Mouse (Mus musculus): ENCODE measurements around the gene Chd6. TPM values are rescaled to one million over a fixed set of nuclear protein-coding genes. Genes with fewer than 3 reads are reported as not detected.

Chd6 gene
- polyA plus RNA-seq, 1 experiment from 2014 or later: 45.2 TPM

DNA sequence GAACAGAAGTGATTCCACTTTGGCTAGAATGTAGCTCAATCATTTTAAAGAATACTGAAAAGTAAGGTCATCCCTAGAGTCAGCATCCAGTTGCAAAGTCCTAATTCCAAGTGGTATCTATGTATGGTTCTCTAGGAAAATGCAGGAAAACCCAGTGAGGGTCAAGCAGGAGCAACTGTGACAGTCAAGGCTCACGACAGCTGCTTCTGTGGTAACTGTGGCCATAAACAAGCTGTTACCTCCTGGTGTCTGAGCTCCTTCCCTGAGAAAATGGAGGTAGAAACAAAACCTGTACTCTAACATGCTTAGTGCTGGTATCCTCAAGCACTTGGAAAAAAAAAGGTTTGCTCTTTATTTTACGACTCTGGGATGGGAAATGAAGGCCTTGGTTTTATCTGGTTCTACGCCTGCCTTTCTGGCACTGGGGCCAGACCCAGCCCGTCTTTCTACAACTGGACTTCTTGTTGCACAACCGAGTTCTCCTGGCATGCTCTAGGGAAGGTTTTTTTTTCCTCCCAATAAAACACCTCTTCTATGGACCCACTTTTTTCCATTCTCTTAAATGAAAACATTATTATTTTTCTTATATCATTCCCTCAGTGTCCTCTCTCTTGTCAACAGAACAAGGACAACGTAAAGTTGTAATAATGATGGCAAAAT lies 18.0 kb downstream of the Chd6 start:
- Histone ChIP-seq H3K4me3 (ENCODE audit: low read depth, low read length) (no peak overlapping the region), H3K36me3 (ENCODE audit: control insufficient read depth, insufficient read depth, low read length) (no peaks in the 10 kb centered on the region), H3K9ac (ENCODE audit: low read length) (no peak overlapping the region), H3K4me2 (ENCODE audit: low read depth, low read length, severe bottlenecking) (no peak overlapping the region), H3K27ac (ENCODE audit: low read depth, low read length) (no peak overlapping the region), H3K27me3 (ENCODE audit: control insufficient read depth, insufficient read depth, low read length) (no peaks in the 10 kb centered on the region), H3K4me1 (replicated peaks; ENCODE audit: control insufficient read depth, insufficient read depth, low read length) (no peaks in the 10 kb centered on the region), H3K9me3 (ENCODE audit: control insufficient read depth, low read length) (no peaks in the 10 kb centered on the region)
- no peak for ATAC-seq (replicated peaks; ENCODE audit: low FRiP score)
- DNase-seq (ENCODE audit: low spot score): no peak
- 94% methylated on average over 6 of the region's 6 CpGs for WGBS

DNA sequence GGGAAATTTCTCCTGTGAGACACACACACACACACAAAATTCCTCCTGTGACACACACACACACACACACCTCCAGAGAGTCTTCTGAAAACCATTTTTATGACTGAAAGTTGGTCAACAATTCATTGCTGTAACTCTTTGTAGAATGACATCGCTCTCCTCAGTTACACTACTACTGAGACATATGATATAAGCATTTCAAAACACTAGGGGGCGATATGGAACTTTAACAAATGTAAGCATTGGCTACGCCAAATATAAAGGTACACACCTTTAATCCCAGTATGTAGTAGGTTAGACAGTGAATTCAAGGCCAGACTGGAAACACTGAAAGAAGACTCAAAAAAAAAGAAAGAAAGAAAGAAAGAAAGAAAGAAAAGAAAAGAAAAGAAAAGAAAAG lies 18.7 kb downstream of the Chd6 start:
- Histone ChIP-seq H3K36me3 (ENCODE audit: control insufficient read depth, insufficient read depth, low read length) (no peaks in the 10 kb centered on the region), H3K27me3 (ENCODE audit: control insufficient read depth, insufficient read depth, low read length) (no peaks in the 10 kb centered on the region), H3K4me2 (ENCODE audit: low read depth, low read length, severe bottlenecking) (no peak overlapping the region), H3K9ac (ENCODE audit: low read length) (no peak overlapping the region), H3K4me1 (replicated peaks; ENCODE audit: control insufficient read depth, insufficient read depth, low read length) (no peaks in the 10 kb centered on the region), H3K27ac (ENCODE audit: low read depth, low read length) (no peak overlapping the region), H3K9me3 (ENCODE audit: control insufficient read depth, low read length) (no peaks in the 10 kb centered on the region), H3K4me3 (ENCODE audit: low read depth, low read length) (no peak overlapping the region)
- DNase-seq (ENCODE audit: low spot score): no peak
- 67% methylated on average over 3 of the region's 3 CpGs for WGBS
- no peak for ATAC-seq (replicated peaks; ENCODE audit: low FRiP score)

DNA sequence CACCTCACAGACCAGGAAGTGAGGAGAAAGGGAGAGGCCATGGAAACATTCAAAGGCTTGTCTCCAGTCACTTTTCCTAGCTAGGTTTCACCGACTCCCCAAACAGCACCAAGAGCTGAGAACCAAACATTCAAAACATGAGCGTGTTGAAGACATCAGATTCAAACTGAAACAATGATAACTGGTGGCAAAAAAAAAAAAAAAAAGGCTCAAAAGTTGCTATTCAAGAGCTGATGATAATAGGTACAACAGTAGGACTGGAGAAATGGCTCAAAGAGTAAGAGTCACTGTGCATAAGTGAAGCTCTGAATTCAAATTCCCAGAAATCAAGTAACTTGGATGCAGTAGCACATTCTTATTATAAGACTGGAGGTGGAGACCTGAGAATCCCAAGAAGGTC lies 30.3 kb downstream of the Chd6 start:
- no peak for ATAC-seq (replicated peaks; ENCODE audit: low FRiP score)

DNA sequence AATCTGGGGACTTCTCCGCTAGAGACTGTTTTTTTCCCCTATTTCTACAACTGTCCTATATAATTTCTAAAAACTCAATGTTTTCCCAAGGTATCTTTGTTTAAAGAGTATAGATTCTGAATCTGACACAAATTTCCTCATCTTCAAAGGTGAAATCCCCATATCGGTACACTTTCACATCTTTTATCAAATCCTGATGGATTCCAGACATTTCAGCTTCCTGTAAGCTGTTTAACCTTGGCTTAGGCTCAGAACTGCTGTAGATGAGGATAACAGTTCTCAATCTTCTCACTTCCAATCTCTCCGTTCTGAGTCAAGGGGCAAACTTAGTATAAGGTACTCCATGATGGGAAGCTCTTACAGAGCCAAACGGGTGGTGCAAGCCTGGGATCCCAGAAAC lies 32.6 kb downstream of the Chd6 start:
- no peak for ATAC-seq (replicated peaks; ENCODE audit: low FRiP score)
- H3K36me3 ChIP-seq (ENCODE audit: control insufficient read depth, insufficient read depth, low read length): no peaks in the 10 kb centered on the region
- no peaks in the 10 kb centered on the region for H3K4me1 ChIP-seq (replicated peaks; ENCODE audit: control insufficient read depth, insufficient read depth, low read length)
- no peak overlapping the region for H3K9ac ChIP-seq (ENCODE audit: low read length)
- H3K9me3 ChIP-seq (ENCODE audit: control insufficient read depth, low read length): no peaks in the 10 kb centered on the region
- WGBS: 89% methylated on average over 4 of the region's 4 CpGs
- no peak overlapping the region for H3K27ac ChIP-seq (ENCODE audit: low read depth, low read length)
- H3K4me2 ChIP-seq (ENCODE audit: low read depth, low read length, severe bottlenecking): no peak overlapping the region
- H3K27me3 ChIP-seq (ENCODE audit: control insufficient read depth, insufficient read depth, low read length): no peaks in the 10 kb centered on the region
- DNase-seq (ENCODE audit: low spot score): no peak
- no peak overlapping the region for H3K4me3 ChIP-seq (ENCODE audit: low read depth, low read length)

More for the DNA sequence above, 30.3 kb downstream of the Chd6 start:
- no peaks in the 10 kb centered on the region for H3K36me3 ChIP-seq (ENCODE audit: control insufficient read depth, insufficient read depth, low read length)
- H3K9ac ChIP-seq (ENCODE audit: low read length): no peak overlapping the region
- H3K4me3 ChIP-seq (ENCODE audit: low read depth, low read length): no peak overlapping the region
- no peak for DNase-seq (ENCODE audit: low spot score)
- H3K9me3 ChIP-seq (ENCODE audit: control insufficient read depth, low read length): no peaks in the 10 kb centered on the region
- no peaks in the 10 kb centered on the region for H3K27me3 ChIP-seq (ENCODE audit: control insufficient read depth, insufficient read depth, low read length)
- 78% methylated on average over 2 of the region's 2 CpGs for WGBS
- no peak overlapping the region for H3K4me2 ChIP-seq (ENCODE audit: low read depth, low read length, severe bottlenecking)
- H3K27ac ChIP-seq (ENCODE audit: low read depth, low read length): no peak overlapping the region
- no peaks in the 10 kb centered on the region for H3K4me1 ChIP-seq (replicated peaks; ENCODE audit: control insufficient read depth, insufficient read depth, low read length)

DNA sequence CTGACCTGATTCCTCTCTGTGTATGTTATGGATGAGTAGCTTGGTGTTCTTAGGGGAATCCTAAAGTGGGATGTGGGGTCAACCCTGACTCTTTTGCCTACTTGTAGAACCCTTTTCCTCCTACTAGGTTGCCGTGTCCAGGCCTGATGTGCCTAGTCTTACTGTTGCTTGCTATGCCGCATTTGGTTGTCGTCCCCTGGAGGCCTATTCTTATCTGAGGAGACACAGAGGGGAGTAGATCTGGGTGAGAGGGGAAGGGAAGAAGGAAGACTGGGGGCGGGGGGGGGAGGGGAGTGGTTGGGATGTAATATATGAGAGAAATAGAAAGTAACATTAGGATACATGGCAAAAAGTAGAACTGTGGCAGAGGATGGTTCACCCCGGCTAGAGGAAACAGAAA lies 33.3 kb downstream of the Chd6 start:
- no peaks in the 10 kb centered on the region for H3K4me1 ChIP-seq (replicated peaks; ENCODE audit: control insufficient read depth, insufficient read depth, low read length)
- 90% methylated on average over 5 of the region's 5 CpGs for WGBS
- H3K9me3 ChIP-seq (ENCODE audit: control insufficient read depth, low read length): no peaks in the 10 kb centered on the region
- no peak overlapping the region for H3K27ac ChIP-seq (ENCODE audit: low read depth, low read length)
- no peak for ATAC-seq (replicated peaks; ENCODE audit: low FRiP score)
- H3K27me3 ChIP-seq (ENCODE audit: control insufficient read depth, insufficient read depth, low read length): no peaks in the 10 kb centered on the region
- H3K9ac ChIP-seq (ENCODE audit: low read length): no peak overlapping the region
- no peak for DNase-seq (ENCODE audit: low spot score)
- H3K4me3 ChIP-seq (ENCODE audit: low read depth, low read length): no peak overlapping the region
- H3K36me3 ChIP-seq (ENCODE audit: control insufficient read depth, insufficient read depth, low read length): no peaks in the 10 kb centered on the region
- no peak overlapping the region for H3K4me2 ChIP-seq (ENCODE audit: low read depth, low read length, severe bottlenecking)

DNA sequence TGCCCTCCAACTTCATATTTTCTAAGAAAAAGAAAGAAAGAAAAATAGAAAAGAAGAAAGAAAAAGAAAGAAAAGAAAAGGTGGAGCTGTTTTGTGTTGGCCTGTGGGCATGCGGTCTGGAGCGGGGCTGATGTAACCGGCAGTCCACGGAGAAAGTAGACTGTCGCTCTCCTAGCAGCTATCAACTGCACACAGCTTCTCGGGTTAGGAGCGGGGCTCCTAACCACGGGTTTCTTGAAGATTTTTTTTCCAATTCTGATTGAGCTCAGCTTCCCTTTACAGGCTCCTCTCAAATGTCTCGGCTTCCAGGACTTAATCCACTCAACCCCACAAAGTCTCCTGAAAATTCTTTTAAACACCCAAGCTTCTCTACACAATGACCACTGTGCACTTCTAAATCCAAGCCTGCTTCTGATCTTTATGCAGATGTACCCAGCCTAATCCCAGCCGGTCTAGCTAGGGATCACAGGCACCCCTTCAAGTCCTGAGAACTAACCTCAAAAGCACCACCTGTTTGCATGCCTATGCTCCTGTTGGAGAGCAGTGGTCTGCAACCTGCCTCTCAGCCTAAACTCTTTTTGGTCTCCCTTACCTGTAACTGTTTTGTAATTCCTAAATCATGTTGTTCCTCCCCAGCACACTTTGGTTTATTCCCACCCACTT lies 42.6 kb downstream of the Chd6 start:
- no peak overlapping the region for H3K9ac ChIP-seq (ENCODE audit: low read length)

DNA sequence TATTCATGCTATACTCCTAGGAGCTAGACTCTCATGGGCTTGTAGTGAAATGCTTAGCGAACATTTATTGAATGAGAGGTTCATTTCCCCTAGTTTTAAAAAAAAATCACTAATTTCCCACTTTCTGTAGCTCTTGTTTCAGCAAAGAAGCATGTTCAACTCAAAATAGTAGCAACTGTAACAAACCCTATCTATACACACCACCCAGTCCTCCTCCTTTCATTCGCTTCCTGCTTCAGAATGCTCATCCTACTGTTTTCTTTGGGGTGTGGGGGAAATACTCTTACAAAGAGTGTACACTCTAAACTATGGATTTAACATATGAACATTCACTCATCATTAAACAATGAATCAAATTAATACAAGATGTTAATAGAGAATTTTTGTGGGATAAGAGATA lies 43.3 kb downstream of the Chd6 start:
- 84% methylated on average over 2 of the region's 2 CpGs for WGBS
- Histone ChIP-seq H3K36me3 (ENCODE audit: control insufficient read depth, insufficient read depth, low read length) (no peaks in the 10 kb centered on the region), H3K4me1 (replicated peaks; ENCODE audit: control insufficient read depth, insufficient read depth, low read length) (peaks cover 6% of the 10 kb centered on the region; the same call in 1 of the 2 replicates), H3K27ac (ENCODE audit: low read depth, low read length) (no peak overlapping the region), H3K9ac (ENCODE audit: low read length) (no peak overlapping the region), H3K27me3 (ENCODE audit: control insufficient read depth, insufficient read depth, low read length) (no peaks in the 10 kb centered on the region), H3K9me3 (ENCODE audit: control insufficient read depth, low read length) (no peaks in the 10 kb centered on the region), H3K4me3 (ENCODE audit: low read depth, low read length) (no peak overlapping the region), H3K4me2 (ENCODE audit: low read depth, low read length, severe bottlenecking) (no peak overlapping the region)
- DNase-seq (ENCODE audit: low spot score): no peak
- ATAC-seq (replicated peaks; ENCODE audit: low FRiP score): no peak

More for the DNA sequence above, 42.6 kb downstream of the Chd6 start:
- Histone ChIP-seq H3K36me3 (ENCODE audit: control insufficient read depth, insufficient read depth, low read length) (no peaks in the 10 kb centered on the region), H3K27me3 (ENCODE audit: control insufficient read depth, insufficient read depth, low read length) (no peaks in the 10 kb centered on the region), H3K9me3 (ENCODE audit: control insufficient read depth, low read length) (no peaks in the 10 kb centered on the region), H3K4me3 (ENCODE audit: low read depth, low read length) (no peak overlapping the region), H3K4me1 (replicated peaks; ENCODE audit: control insufficient read depth, insufficient read depth, low read length) (peaks cover 6% of the 10 kb centered on the region; the same call in 1 of the 2 replicates), H3K27ac (ENCODE audit: low read depth, low read length) (0 out of 2 replicates have a peak overlapping the region, but pooled peaks have one; percentile 31), H3K4me2 (ENCODE audit: low read depth, low read length, severe bottlenecking) (no peak overlapping the region)
- 29% methylated on average over 10 of the region's 10 CpGs for WGBS
- no peak for DNase-seq (ENCODE audit: low spot score)
- no peak for ATAC-seq (replicated peaks; ENCODE audit: low FRiP score)

DNA sequence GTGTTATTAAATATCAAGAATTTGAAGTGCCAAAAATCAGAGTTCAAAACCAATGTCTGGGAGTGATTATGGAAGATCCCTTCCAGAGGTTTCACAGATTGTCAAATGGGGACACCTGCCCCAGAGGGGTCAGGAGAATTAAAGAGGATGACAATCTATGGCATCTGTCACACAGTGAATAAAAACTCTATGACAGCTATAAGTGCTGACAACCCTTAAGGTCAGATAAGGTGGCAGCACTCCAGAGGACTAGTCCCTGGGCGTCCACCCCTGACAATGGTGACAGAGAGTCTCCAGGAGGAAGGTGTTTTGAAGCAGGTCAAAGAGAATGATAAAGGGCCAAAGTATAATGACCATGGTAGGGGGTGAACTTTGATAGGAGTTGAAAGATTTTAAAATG lies 44.0 kb downstream of the Chd6 start:
- no peak for DNase-seq (ENCODE audit: low spot score)
- WGBS: 89% methylated on average over 1 of the region's 1 CpGs
- no peak overlapping the region for H3K27ac ChIP-seq (ENCODE audit: low read depth, low read length)
- no peak overlapping the region for H3K4me2 ChIP-seq (ENCODE audit: low read depth, low read length, severe bottlenecking)
- H3K4me1 ChIP-seq (replicated peaks; ENCODE audit: control insufficient read depth, insufficient read depth, low read length): peaks cover 6% of the 10 kb centered on the region; the same call in 1 of the 2 replicates
- H3K4me3 ChIP-seq (ENCODE audit: low read depth, low read length): no peak overlapping the region
- no peak for ATAC-seq (replicated peaks; ENCODE audit: low FRiP score)
- no peaks in the 10 kb centered on the region for H3K9me3 ChIP-seq (ENCODE audit: control insufficient read depth, low read length)
- no peak overlapping the region for H3K9ac ChIP-seq (ENCODE audit: low read length)
- H3K36me3 ChIP-seq (ENCODE audit: control insufficient read depth, insufficient read depth, low read length): no peaks in the 10 kb centered on the region
- H3K27me3 ChIP-seq (ENCODE audit: control insufficient read depth, insufficient read depth, low read length): no peaks in the 10 kb centered on the region

DNA sequence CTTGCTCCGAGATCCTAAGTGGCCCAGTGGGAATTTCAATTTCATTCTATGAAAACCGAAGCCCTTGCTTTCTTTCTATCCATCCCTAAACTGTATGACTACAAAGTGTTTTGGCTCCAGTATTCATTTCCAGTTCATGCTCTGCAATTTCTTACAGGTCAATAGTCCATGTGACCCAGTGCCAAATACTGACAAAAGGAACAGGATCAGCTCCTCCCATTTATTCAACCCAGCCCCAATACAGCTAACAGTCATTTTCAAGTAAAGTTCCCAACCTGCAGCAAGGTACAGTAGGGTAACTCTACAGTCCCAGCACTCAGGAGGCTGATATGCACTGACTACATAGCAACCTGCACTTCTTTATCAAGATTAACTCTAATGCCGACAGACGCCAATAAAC lies 50.0 kb downstream of the Chd6 start:
- DNase-seq (ENCODE audit: low spot score) (no peak), ATAC-seq (replicated peaks; ENCODE audit: low FRiP score) (no peak)
- H3K9ac ChIP-seq (ENCODE audit: low read length): no peak overlapping the region
- H3K4me3 ChIP-seq (ENCODE audit: low read depth, low read length): no peak overlapping the region
- no peaks in the 10 kb centered on the region for H3K9me3 ChIP-seq (ENCODE audit: control insufficient read depth, low read length)
- H3K27ac ChIP-seq (ENCODE audit: low read depth, low read length): no peak overlapping the region
- no peaks in the 10 kb centered on the region for H3K27me3 ChIP-seq (ENCODE audit: control insufficient read depth, insufficient read depth, low read length)
- 80% methylated on average over 4 of the region's 4 CpGs for WGBS
- H3K36me3 ChIP-seq (ENCODE audit: control insufficient read depth, insufficient read depth, low read length): no peaks in the 10 kb centered on the region
- no peaks in the 10 kb centered on the region for H3K4me1 ChIP-seq (replicated peaks; ENCODE audit: control insufficient read depth, insufficient read depth, low read length)
- no peak overlapping the region for H3K4me2 ChIP-seq (ENCODE audit: low read depth, low read length, severe bottlenecking)
